Mouse (Mus musculus): Measurements from ENCODE around the gene Ly6c2.
A peak's percentile ranks its signal among the peaks of the same experiment; 100 is the strongest.
"Not testable (repeated sequence)": the region's sequence is repeated elsewhere in the genome, so short reads cannot be mapped to it uniquely, and the experiment has no call there.

Ly6c2 gene

DNA sequence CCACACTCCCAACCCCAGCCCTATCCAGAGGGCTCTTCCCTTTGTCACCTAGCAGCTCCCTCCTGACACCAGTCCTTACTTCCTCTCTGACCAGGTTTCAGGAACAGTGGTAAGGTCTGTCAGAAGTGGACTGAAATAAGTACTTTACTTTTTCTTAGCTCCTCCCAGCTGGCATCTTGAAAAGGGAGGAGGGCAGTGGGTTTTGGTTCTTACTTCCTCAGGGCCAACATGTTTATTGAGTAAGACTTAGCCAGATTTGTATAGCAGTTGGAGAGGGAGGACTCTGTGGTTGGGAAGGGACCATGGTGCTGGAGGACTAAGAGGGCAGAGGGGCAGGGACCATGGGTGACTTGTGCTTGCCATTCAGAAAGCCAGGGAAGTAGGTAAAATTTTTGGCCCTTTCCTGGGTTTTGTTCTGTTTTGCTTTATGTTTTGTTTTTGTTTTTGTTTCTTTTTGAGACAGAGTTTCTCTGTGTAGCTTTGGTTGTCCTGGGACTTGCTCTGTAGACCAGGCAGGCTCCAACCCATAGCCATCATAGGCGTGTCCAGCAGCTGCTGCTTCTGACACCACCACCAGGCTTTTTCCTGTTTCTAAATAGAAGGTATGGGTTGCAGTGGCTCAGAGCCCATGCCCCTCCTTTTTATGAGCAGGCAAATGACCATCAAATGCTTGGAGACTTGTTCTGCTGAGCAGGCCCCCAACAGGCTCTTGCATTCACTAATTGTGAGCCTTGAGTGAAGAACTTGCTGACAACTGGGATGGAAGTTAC, at the start of gene Ly6c2:
Gene Ly6c2 (minus strand): TSS at position 110 of the 770 bp plus-strand sequence.
- not testable (repeated sequence) for DNase-seq

DNA sequence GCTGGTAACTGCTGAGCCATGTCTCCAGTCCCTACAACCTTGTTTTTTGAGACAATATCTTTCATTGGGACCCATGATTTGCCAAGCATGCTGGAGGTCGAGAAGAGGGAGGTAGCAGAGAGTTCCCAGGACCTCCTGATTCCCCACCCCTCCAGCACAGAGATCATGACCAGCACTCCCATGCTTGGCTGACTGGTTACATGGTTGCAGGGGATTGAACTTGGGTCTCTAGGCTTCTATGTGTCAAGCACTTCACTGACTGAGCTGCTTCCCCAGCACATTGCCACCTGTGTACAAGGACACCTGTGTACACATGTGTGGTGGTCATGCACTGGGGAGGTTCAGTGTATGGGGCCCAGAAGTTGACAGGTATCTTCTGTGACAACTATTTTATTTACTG, 45.9 kb upstream of the Ly6c2 start:
- DNase-seq: no peak

- DNase-seq: no peak
These were observed 43.2 kb upstream of the Ly6c2 start, which contains the start of gene Ly6g for GRCm38 (mm10) chr15:75154940-75155339. Gene Ly6g, plus strand, starts transcription at chr15:75155240.

DNA sequence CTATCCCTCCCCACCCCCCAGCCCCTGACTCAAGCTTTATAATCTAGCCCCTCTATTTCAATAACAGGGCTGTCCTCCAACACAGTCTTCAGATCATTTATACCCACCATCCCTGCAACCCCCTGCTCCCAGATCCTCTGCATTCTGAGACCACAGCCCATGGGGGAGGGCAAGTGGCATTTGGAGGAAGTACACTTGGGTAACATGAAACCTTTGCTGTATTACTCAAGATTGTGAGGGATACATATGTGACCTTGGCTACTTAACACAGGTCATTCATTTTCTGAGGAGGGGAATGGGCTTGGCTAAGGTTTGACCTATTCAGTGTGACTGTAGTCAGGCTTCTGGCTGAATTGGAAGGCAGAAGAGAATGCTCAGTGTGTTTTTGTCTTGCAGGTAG, 41.3 kb upstream of the Ly6c2 start:
- DNase-seq: no peak

DNA sequence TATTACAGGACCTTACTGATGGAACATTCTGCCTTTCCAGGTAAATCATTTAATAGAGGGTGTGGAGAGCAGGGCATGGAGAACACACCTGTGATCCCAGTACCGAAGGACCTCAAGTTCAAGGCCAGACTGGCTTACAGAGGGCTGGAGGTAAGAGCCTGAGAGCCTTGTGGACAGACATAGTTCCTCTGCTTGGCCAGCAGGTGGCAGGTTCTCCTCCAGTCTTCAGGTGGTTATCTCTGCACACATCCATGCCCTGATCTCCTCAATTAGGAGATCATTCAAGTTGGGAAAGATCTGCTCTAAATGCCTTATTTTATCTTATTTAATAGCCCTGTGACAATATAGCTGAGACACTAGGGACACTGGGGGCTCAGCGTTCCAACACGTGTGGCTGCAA, 32.0 kb upstream of the Ly6c2 start:
- no peak for DNase-seq

- peak; percentile 30 for DNase-seq
These were observed 30.1 kb upstream of the Ly6c2 start for GRCm38 (mm10) chr15:75141812-75142360.

GRCm38 (mm10) chr15:75137739-75138138, 26.0 kb upstream of the Ly6c2 start:
- not testable (repeated sequence) for DNase-seq

DNA sequence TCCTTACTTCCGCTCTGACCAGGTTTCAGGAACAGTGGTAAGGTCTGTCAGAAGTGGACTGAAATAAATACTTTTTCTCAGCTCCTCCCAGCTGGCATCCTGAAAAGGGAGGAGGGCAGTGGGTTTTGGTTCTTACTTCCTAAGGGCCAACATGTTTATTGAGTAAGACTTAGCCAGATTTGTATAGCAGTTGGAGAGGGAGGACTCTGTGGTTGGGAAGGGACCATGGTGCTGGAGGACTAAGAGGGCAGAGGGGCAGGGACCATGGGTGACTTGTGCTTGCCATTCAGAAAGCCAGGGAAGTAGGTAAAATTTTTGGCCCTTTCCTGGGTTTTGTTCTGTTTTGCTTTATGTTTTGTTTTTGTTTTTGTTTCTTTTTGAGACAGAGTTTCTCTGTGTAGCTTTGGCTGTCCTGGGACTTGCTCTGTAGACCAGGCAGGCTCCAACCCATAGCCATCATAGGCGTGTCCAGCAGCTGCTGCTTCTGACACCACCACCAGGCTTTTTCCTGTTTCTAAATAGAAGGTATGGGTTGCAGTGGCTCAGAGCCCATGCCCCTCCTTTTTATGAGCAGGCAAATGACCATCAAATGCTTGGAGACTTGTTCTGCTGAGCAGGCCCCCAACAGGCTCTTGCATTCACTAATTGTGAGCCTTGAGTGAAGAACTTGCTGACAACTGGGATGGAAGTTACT, 23.5 kb upstream of the Ly6c2 start:
- DNase-seq: not testable (repeated sequence)

DNA sequence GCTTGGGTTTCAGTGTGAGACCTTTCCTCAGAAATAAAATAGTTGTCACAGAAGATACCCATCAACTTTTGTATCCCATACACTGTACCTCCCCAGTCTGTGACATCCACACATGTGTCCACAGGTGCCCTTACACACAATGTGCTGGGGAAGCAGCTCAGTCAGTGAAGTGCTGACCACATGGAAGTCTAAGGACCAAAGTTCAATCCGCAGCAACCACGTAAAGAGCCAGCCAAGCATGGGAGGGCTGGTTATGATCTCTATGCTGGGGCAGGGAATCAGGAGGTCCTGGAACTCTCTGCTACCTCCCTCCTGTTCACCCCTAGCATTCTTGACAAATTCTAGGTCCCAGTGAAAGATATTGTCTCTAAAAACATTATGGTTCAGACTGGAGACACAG, 20.6 kb upstream of the Ly6c2 start:
- not testable (repeated sequence) for DNase-seq

GRCm38 (mm10) chr15:75120066-75120465, 8.3 kb upstream of the Ly6c2 start:
- DNase-seq: no peak

- peak; percentile 44 for DNase-seq
These were observed 7.0 kb upstream of the Ly6c2 start for GRCm38 (mm10) chr15:75118742-75119141.

- not testable (repeated sequence) for DNase-seq
These were observed 5.7 kb upstream of the Ly6c2 start for GRCm38 (mm10) chr15:75117481-75117880.

- no peak for DNase-seq
These were observed 4.8 kb upstream of the Ly6c2 start for GRCm38 (mm10) chr15:75116525-75116924.

DNA sequence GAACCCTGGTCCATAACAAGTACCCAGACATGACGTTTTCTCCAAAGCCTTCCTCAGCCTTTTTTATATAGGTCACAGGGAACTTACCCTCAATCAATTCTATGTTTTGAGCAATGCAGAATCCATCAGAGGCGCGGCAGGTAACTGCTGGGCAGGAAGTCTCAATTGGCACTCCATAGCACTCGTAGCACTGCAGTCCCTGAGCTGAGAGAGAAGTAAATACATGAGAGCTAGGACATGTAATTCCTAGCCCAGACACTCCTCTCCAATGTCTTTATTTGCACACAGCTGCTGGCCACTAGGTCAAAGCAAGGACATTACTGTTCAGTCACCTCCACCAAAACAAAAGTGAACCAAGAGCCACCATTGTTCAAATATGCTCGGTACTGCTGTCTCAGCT, 1.3 kb downstream of the Ly6c2 start:
- DNase-seq: not testable (repeated sequence)

DNA sequence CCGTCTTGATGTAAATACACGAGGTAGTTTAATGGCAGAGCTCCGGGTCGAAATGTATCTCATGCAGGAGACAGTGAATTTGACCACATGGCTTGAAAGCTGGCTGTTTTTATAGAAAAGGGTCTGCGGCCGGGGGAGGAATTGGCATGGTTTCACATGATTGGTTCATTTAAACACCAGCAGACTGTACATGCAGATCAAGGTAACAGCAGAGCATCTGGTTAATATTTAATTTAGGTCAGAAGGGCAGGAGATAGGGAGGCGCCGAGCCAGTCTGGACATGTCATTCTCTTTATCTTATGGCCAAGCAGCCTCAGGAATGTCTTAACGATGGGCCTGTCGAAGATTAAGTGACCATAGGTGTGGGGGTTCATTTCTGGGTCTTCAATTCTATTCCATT, 12.5 kb downstream of the Ly6c2 start:
- no peak for DNase-seq

- not testable (repeated sequence) for DNase-seq
These were observed 23.7 kb downstream of the Ly6c2 start for GRCm38 (mm10) chr15:75088041-75088440.

- no peak for DNase-seq
These were observed 41.8 kb downstream of the Ly6c2 start for GRCm38 (mm10) chr15:75069965-75070364.

- peak; percentile 79 for DNase-seq
These were observed 49.7 kb downstream of the Ly6c2 start for GRCm38 (mm10) chr15:75062030-75062574.

GRCm38 (mm10) chr15:75060505-75060904, 51.3 kb downstream of the Ly6c2 start:
- peak; percentile 42 for DNase-seq
